Mouse (Mus musculus) CH12.LX (cell line): ENCODE results near the gene Ccdc122.

Experiments used
- CTCF ChIP-seq, 2 experiments: IDR thresholded peaks in 1 of 2; conservative IDR thresholded peaks in 1 of 2; 2 replicates each; pipeline ENCODE4 v1.5.1; 2011 to 2012; ENCODE audit warnings: low read depth in 2 of 2, low read length in 2 of 2, improper control_type of control experiment in 1 of 2, inconsistent platforms in 1 of 2, mild to moderate bottlenecking in 1 of 2, moderate library complexity in 1 of 2
- EP300 ChIP-seq: IDR thresholded peaks from 2 replicates; pipeline ENCODE4 v1.6.1; 2011; ENCODE audit warnings: low read length, improper control_type of control experiment
- HCFC1 ChIP-seq: IDR thresholded peaks from 2 replicates; pipeline ENCODE4 v1.6.1; 2012; ENCODE audit warnings: low read depth, mild to moderate bottlenecking, inconsistent platforms, low read length, improper control_type of control experiment
- MAX ChIP-seq: IDR thresholded peaks from 2 replicates; pipeline ENCODE4 v1.6.1; 2011; ENCODE audit warnings: low read length, improper control_type of control experiment
- SMC3 ChIP-seq: IDR thresholded peaks from 2 replicates; pipeline ENCODE4 v1.6.1; 2011; ENCODE audit warnings: low read depth, low read length, improper control_type of control experiment
- TCF12 ChIP-seq: IDR thresholded peaks from 2 replicates; pipeline ENCODE4 v1.6.1; 2014; ENCODE audit warnings: low read depth, mild to moderate bottlenecking, inconsistent platforms, low read length, improper control_type of control experiment
- USF1 ChIP-seq: IDR thresholded peaks from 2 replicates; pipeline ENCODE4 v1.6.1; 2014; ENCODE audit warnings: low read depth, mild to moderate bottlenecking, inconsistent platforms, low read length, improper control_type of control experiment

- TF ChIP-seq MAX (no peak), CTCF (conservative IDR thresholded peaks at IDR 0.05 in 1 of 2, IDR thresholded peaks at IDR 0.05 in 1 of 2; ENCODE audit: low read depth in 2 of 2, low read length in 2 of 2) (peak in 1 of 2 experiments; percentile 49; a peak in 2 of 4 replicates), EP300 (no peak), USF1 (no peak), SMC3 (no peak), TCF12 (peak; percentile 64; the same call in 1 of the 2 replicates), HCFC1 (no peak)
Measured at GRCm38 (mm10) chr14:77100285-77100684, 63.7 kb downstream of the Ccdc122 start.
